Mouse (Mus musculus) CH12.LX (cell line): ENCODE measurements around the gene H2-DMa. TPM values are rescaled to one million over a fixed set of nuclear protein-coding genes. Genes with fewer than 3 reads are reported as not detected.

Experiments used
- DNase-seq: peaks from one replicate; pipeline ENCODE4 v3.0.0-alpha.2; 2013; ENCODE audit errors: extremely low read depth
- H3K27ac ChIP-seq: 2 replicates; pipeline ENCODE4 v1.5.1; 2012; ENCODE audit warnings: low read depth, mild to moderate bottlenecking, control low read depth, moderate library complexity; ENCODE audit not compliant: insufficient read depth
- H3K27me3 ChIP-seq: replicated peaks from 2 replicates; pipeline ENCODE3; 2012; ENCODE audit warnings: inconsistent platforms
- H3K36me3 ChIP-seq, 2 experiments: replicated peaks in 1 of 2; 2 replicates each; pipeline versions ENCODE3 to v1.6.1; 2012; ENCODE audit warnings: inconsistent platforms in 1 of 2, low read length in 1 of 2, mild to moderate bottlenecking in 1 of 2, mixed read lengths in 1 of 2, moderate library complexity in 1 of 2; ENCODE audit not compliant: control insufficient read depth in 1 of 2, insufficient read depth in 1 of 2
- H3K4me1 ChIP-seq, 2 experiments: 2 replicates each; pipeline ENCODE4 v1.6.1; 2012; ENCODE audit warnings: inconsistent platforms in 1 of 2, moderate library complexity in 1 of 2; ENCODE audit not compliant: insufficient read depth in 2 of 2, control insufficient read depth in 1 of 2
- H3K4me2 ChIP-seq: 2 replicates; pipeline ENCODE4 v1.6.1; 2012; ENCODE audit warnings: low read depth, mild to moderate bottlenecking, control low read depth; ENCODE audit not compliant: poor library complexity, insufficient read depth, severe bottlenecking
- H3K4me3 ChIP-seq, 3 experiments: fragments of 150-350 bp in 1 of 3; sonication (generic) in 1 of 3; replicated peaks in 1 of 3; 2 replicates each; pipeline versions ENCODE3 to v1.5.1; 2011 to 2012; ENCODE audit warnings: low read depth in 2 of 3, low read length in 2 of 3, mild to moderate bottlenecking in 2 of 3, moderate library complexity in 2 of 3, control low read depth in 1 of 3, improper control_type of control experiment in 1 of 3, inconsistent platforms in 1 of 3, mixed read lengths in 1 of 3; ENCODE audit not compliant: poor library complexity in 1 of 3
- H3K79me2 ChIP-seq: replicated peaks from 2 replicates; pipeline ENCODE4 v1.6.1; 2012; ENCODE audit warnings: mild to moderate bottlenecking, moderate library complexity; ENCODE audit not compliant: control insufficient read depth, poor library complexity, insufficient read depth, severe bottlenecking; ENCODE audit errors: extremely low read depth
- H3K9ac ChIP-seq: 2 replicates; pipeline ENCODE4 v1.6.1; 2012; ENCODE audit warnings: low read depth, mild to moderate bottlenecking, control low read depth, moderate library complexity; ENCODE audit not compliant: insufficient read depth
- H3K9me3 ChIP-seq: replicated peaks from 2 replicates; pipeline ENCODE3; 2012; ENCODE audit warnings: low read length, inconsistent platforms, mixed read lengths
- CHD1 ChIP-seq: IDR thresholded peaks from 2 replicates; pipeline ENCODE4 v1.6.1; 2012; ENCODE audit warnings: low read depth, low read length, improper control_type of control experiment, inconsistent platforms
- CTCF ChIP-seq, 2 experiments: IDR thresholded peaks in 1 of 2; conservative IDR thresholded peaks in 1 of 2; 2 replicates each; pipeline ENCODE4 v1.5.1; 2011 to 2012; ENCODE audit warnings: low read depth in 2 of 2, low read length in 2 of 2, improper control_type of control experiment in 1 of 2, inconsistent platforms in 1 of 2, mild to moderate bottlenecking in 1 of 2, moderate library complexity in 1 of 2
- E2F4 ChIP-seq: IDR thresholded peaks from 2 replicates; pipeline ENCODE4 v1.6.1; 2011; ENCODE audit warnings: low read depth, low read length, improper control_type of control experiment; ENCODE audit not compliant: insufficient replicate concordance
- EP300 ChIP-seq: IDR thresholded peaks from 2 replicates; pipeline ENCODE4 v1.6.1; 2011; ENCODE audit warnings: low read length, improper control_type of control experiment
- GABPA ChIP-seq: IDR thresholded peaks from 2 replicates; pipeline ENCODE4 v1.6.1; 2012; ENCODE audit warnings: low read depth, low read length, improper control_type of control experiment, inconsistent platforms; ENCODE audit not compliant: insufficient replicate concordance
- HCFC1 ChIP-seq: IDR thresholded peaks from 2 replicates; pipeline ENCODE4 v1.6.1; 2012; ENCODE audit warnings: low read depth, mild to moderate bottlenecking, inconsistent platforms, low read length, improper control_type of control experiment
- IRF4 ChIP-seq: IDR thresholded peaks from 2 replicates; pipeline ENCODE4 v1.6.1; 2014; ENCODE audit warnings: low read depth, mild to moderate bottlenecking, inconsistent platforms, low read length, improper control_type of control experiment
- JUND ChIP-seq: conservative IDR thresholded peaks from 2 replicates; pipeline ENCODE4 v1.6.1; 2011; ENCODE audit warnings: low read depth, low read length, improper control_type of control experiment
- MAFK ChIP-seq: IDR thresholded peaks from 2 replicates; pipeline ENCODE4 v1.6.1; 2011; ENCODE audit warnings: low read length, improper control_type of control experiment; ENCODE audit not compliant: insufficient replicate concordance
- MAZ ChIP-seq: IDR thresholded peaks from 2 replicates; pipeline ENCODE4 v1.6.1; 2012; ENCODE audit warnings: low read depth, mild to moderate bottlenecking, inconsistent platforms, low read length, improper control_type of control experiment, moderate library complexity
- MXI1 ChIP-seq: IDR thresholded peaks from 2 replicates; pipeline ENCODE4 v1.6.1; 2011; ENCODE audit warnings: mild to moderate bottlenecking, low read depth, low read length, improper control_type of control experiment
- MYC ChIP-seq: IDR thresholded peaks from 2 replicates; pipeline ENCODE4 v1.6.1; 2011; ENCODE audit warnings: low read depth, mild to moderate bottlenecking, improper control_type of control experiment, low read length
- PAX5 ChIP-seq: IDR thresholded peaks from 2 replicates; pipeline ENCODE4 v1.6.1; 2012; ENCODE audit warnings: low read length, inconsistent platforms, mixed read lengths
- RAD21 ChIP-seq: IDR thresholded peaks from 2 replicates; pipeline ENCODE4 v1.6.1; 2011; ENCODE audit warnings: low read depth, mild to moderate bottlenecking, low read length, improper control_type of control experiment, moderate library complexity
- RCOR1 ChIP-seq: conservative IDR thresholded peaks from 2 replicates; pipeline ENCODE4 v1.6.1; 2012; ENCODE audit warnings: low read depth, mild to moderate bottlenecking, inconsistent platforms, low read length, improper control_type of control experiment
- SIN3A ChIP-seq: IDR thresholded peaks from 2 replicates; pipeline ENCODE4 v1.6.1; 2012; ENCODE audit warnings: low read length, improper control_type of control experiment, inconsistent platforms
- SMC3 ChIP-seq: IDR thresholded peaks from 2 replicates; pipeline ENCODE4 v1.6.1; 2011; ENCODE audit warnings: low read depth, low read length, improper control_type of control experiment
- UBTF ChIP-seq: IDR thresholded peaks from 2 replicates; pipeline ENCODE4 v1.6.1; 2012; ENCODE audit warnings: low read depth, mild to moderate bottlenecking, inconsistent platforms, low read length, improper control_type of control experiment, moderate library complexity
- USF1 ChIP-seq: IDR thresholded peaks from 2 replicates; pipeline ENCODE4 v1.6.1; 2014; ENCODE audit warnings: low read depth, mild to moderate bottlenecking, inconsistent platforms, low read length, improper control_type of control experiment
- ZC3H11A ChIP-seq: IDR thresholded peaks from 2 replicates; pipeline ENCODE4 v1.6.1; 2012; ENCODE audit warnings: low read depth, mild to moderate bottlenecking, inconsistent platforms, low read length, improper control_type of control experiment
- ZKSCAN1 ChIP-seq: IDR thresholded peaks from 2 replicates; pipeline ENCODE4 v1.6.1; 2012; ENCODE audit warnings: low read depth, inconsistent platforms, low read length, improper control_type of control experiment, borderline replicate concordance
- dilution Hi-C: fragments of 300-500 bp; cut with MboI; formaldehyde crosslinking; loops from 2 replicates; pipeline ENCODE4 v1.14.3; 2020; ENCODE audit warnings: low sequenced_read_pairs; ENCODE audit not compliant: extremely low pct_unique_long_range_greater_than_20kb, extremely low pct_ligation_motif_present
- in situ Hi-C: fragments of 300-500 bp; cut with MboI; formaldehyde crosslinking; loops from 3 replicates; pipeline ENCODE4 v1.14.3; 2019; ENCODE audit warnings: low sequenced_read_pairs, low pct_ligation_motif_present, low pct_unique_long_range_greater_than_20kb, mixed read lengths
- polyA plus RNA-seq: library from polyadenylated mRNA; unstranded; fragments of >175 nt; gene quantifications from 2 replicates; pipeline ENCODE4 v1.2.1, GENCODE M21; 2012; ENCODE audit warnings: low read depth; ENCODE audit not compliant: insufficient read length
- total RNA-seq, 2 experiments: library from RNA; depleted of rRNA; stranded (reverse); fragments of 300-350 nt in 1 of 2; fragments of >200 nt in 1 of 2; gene quantifications; 2 replicates each; pipeline ENCODE4 v1.2.3; 2012 to 2014

H2-DMa gene
- total and polyA plus RNA-seq, 3 experiments, result 67.7 to 119 (median 112) TPM

GRCm38 (mm10) chr17:34088124-34088523 is 31.2 kb upstream of the H2-DMa start:
- no peak overlapping the region for H3K9ac ChIP-seq
- DNase-seq, result no peak
- no peak for TF ChIP-seq MYC
- no peak for TF ChIP-seq HCFC1
- TF ChIP-seq MAFK, result no peak
- no peak for TF ChIP-seq UBTF
- no peak for TF ChIP-seq GABPA
- no peak for TF ChIP-seq CHD1
- TF ChIP-seq SMC3, result no peak
- no peak for TF ChIP-seq SIN3A
- no peak for TF ChIP-seq IRF4
- TF ChIP-seq RAD21, result no peak
- no peak for TF ChIP-seq JUND
- no peak for TF ChIP-seq ZC3H11A
- no peak for TF ChIP-seq MXI1
- no peak for TF ChIP-seq MAZ
- no peak for TF ChIP-seq ZKSCAN1
- TF ChIP-seq EP300, result no peak
- no peak for TF ChIP-seq USF1
- no peak for TF ChIP-seq RCOR1
- no peak for TF ChIP-seq E2F4
- dilution Hi-C loops, result no loop called here
- H3K4me1 ChIP-seq, result peaks cover 12 to 26% of the 10 kb centered on the region in 2 experiments
- H3K4me3 ChIP-seq, result no peak overlapping the region
- H3K9me3 ChIP-seq, result no peaks in the 10 kb centered on the region
- H3K36me3 ChIP-seq, result no peaks in the 10 kb centered on the region
- no peak overlapping the region for H3K27ac ChIP-seq
- in situ Hi-C loops, result no loop called here
- no peaks in the 10 kb centered on the region for H3K27me3 ChIP-seq
- H3K4me2 ChIP-seq, result no peak overlapping the region
- H3K79me2 ChIP-seq, result no peaks in the 10 kb centered on the region

GRCm38 (mm10) chr17:34090923-34091322 is 28.4 kb upstream of the H2-DMa start:
- H3K9me3 ChIP-seq, result peaks cover 8% of the 10 kb centered on the region
- H3K36me3 ChIP-seq, result peaks cover 3 to 25% of the 10 kb centered on the region in 2 experiments
- peak; percentile 63 for DNase-seq

More at GRCm38 (mm10) chr17:34090923-34091322, 28.4 kb upstream of the H2-DMa start:
- Histone ChIP-seq H3K27me3 (no peaks in the 10 kb centered on the region), H3K4me2 (no peak overlapping the region), H3K79me2 (no peaks in the 10 kb centered on the region), H3K9ac (no peak overlapping the region), H3K27ac (no peak overlapping the region), H3K4me1 (peaks cover 12 to 38% of the 10 kb centered on the region in 2 experiments), H3K4me3 (no peak overlapping the region)
- TF ChIP-seq CTCF (conservative IDR thresholded peaks at IDR 0.05 in 1 of 2, IDR thresholded peaks at IDR 0.05 in 1 of 2; ENCODE audit: low read depth in 2 of 2, low read length in 2 of 2) (peak; percentile 17 to 60; a peak in 2 of 4 replicates), SMC3 (peak; percentile 21; the same call in 1 of the 2 replicates), RAD21 (peak; percentile 47), PAX5 (no peak)
- in situ Hi-C loops (loop anchor here (5.0 kb wide), 2 partner anchors 36 to 71 kb away; no protein-coding TSS in a partner anchor), dilution Hi-C loops (no loop called here)
